Mouse (Mus musculus) spleen, adult 2 months (tissue): ENCODE data around the gene Rslcan18.

Experiments
- CTCF ChIP-seq: fragments of 200-500 bp; IDR thresholded peaks from 2 replicates; pipeline ENCODE4 v1.5.1; 2011; ENCODE audit warnings: mild to moderate bottlenecking, inconsistent platforms; ENCODE audit not compliant: insufficient read depth, insufficient read length, insufficient replicate concordance; ENCODE audit errors: extremely low read depth
- POLR2A ChIP-seq: fragments of 200-500 bp; IDR thresholded peaks from 2 replicates; pipeline ENCODE4 v1.6.1; 2011; ENCODE audit warnings: low read depth, low read length, inconsistent platforms

DNA sequence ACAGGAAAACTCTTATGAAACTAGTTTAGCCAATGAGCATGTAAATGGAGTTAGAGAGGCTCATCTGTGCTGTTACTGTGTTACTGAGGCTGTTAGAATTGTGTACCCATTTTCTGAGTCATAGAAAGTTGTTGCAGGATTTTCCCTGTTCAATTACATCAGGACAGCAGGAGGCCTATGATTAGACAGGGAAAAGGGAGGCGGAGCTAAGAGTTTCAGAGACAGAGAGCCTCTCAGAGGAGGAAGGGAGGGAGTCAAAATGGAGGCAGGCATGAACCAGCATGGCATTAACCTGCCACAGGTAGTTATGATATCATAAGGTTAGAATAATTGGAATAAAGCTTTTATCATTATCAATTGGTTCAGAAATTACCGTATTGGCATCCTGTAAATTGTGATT, 43.3 kb downstream of the Rslcan18 start:
- TF ChIP-seq CTCF (no peak), POLR2A (no peak)
